Mouse (Mus musculus) adrenal gland, postnatal 10 days (tissue): ENCODE results near the gene Nav2. TPM values are rescaled to one million over a fixed set of nuclear protein-coding genes. Genes with fewer than 3 reads are reported as not detected.

Source experiments
- DNase-seq: peaks from one replicate; pipeline ENCODE4 v3.0.0; 2021; ENCODE audit warnings: mixed read lengths
- total RNA-seq, 2 experiments: library from RNA; stranded (reverse); gene quantifications; 2 replicates each; pipeline ENCODE4 v1.2.3; 2021

Nav2 gene
- total RNA-seq, 2 experiments from 2014 or later, result 12.2 to 25.6 TPM

- peak; percentile 50 for DNase-seq
These were observed 95.9 kb downstream of the Nav2 start for GRCm38 (mm10) chr7:49004402-49004801.

- DNase-seq, result peak; percentile 64
These were observed 98.4 kb downstream of the Nav2 start for GRCm38 (mm10) chr7:49006886-49007285.

- DNase-seq, result no peak
These were observed 102.2 kb downstream of the Nav2 start for GRCm38 (mm10) chr7:49010739-49011138.

GRCm38 (mm10) chr7:49012027-49012426 lies 103.5 kb downstream of the Nav2 start:
- no peak for DNase-seq

GRCm38 (mm10) chr7:49014480-49014879 lies 106.0 kb downstream of the Nav2 start:
- no peak for DNase-seq

GRCm38 (mm10) chr7:49015297-49015696 lies 106.8 kb downstream of the Nav2 start:
- no peak for DNase-seq

- no peak for DNase-seq
These were observed 107.6 kb downstream of the Nav2 start for GRCm38 (mm10) chr7:49016088-49016487.

- DNase-seq, result no peak
These were observed 109.3 kb downstream of the Nav2 start for GRCm38 (mm10) chr7:49017794-49018193.

GRCm38 (mm10) chr7:49018478-49018914 lies 110.0 kb downstream of the Nav2 start:
- DNase-seq, result no peak

- DNase-seq, result no peak
These were observed 116.7 kb downstream of the Nav2 start for GRCm38 (mm10) chr7:49025026-49025815.

- DNase-seq, result no peak
These were observed 117.5 kb downstream of the Nav2 start for GRCm38 (mm10) chr7:49025991-49026390.

- DNase-seq, result no peak
These were observed 118.0 kb downstream of the Nav2 start for GRCm38 (mm10) chr7:49026466-49026865.

GRCm38 (mm10) chr7:49029282-49030012 lies 120.9 kb downstream of the Nav2 start:
- DNase-seq, result no peak

GRCm38 (mm10) chr7:49032216-49032615 lies 123.7 kb downstream of the Nav2 start:
- DNase-seq, result no peak

GRCm38 (mm10) chr7:49034253-49034652 lies 125.7 kb downstream of the Nav2 start:
- DNase-seq, result no peak

GRCm38 (mm10) chr7:49040163-49040562 lies 131.6 kb downstream of the Nav2 start:
- DNase-seq, result no peak

- no peak for DNase-seq
These were observed 133.0 kb downstream of the Nav2 start for GRCm38 (mm10) chr7:49041334-49042070.

- DNase-seq, result no peak
These were observed 137.2 kb downstream of the Nav2 start for GRCm38 (mm10) chr7:49045499-49046346.

- DNase-seq, result no peak
These were observed 138.0 kb downstream of the Nav2 start for GRCm38 (mm10) chr7:49046347-49046989.

- no peak for DNase-seq
These were observed 138.8 kb downstream of the Nav2 start for GRCm38 (mm10) chr7:49047336-49047735.
